Comparison of ENCODE assay signal across 8 mouse cellular contexts in the genomic region with DNA sequence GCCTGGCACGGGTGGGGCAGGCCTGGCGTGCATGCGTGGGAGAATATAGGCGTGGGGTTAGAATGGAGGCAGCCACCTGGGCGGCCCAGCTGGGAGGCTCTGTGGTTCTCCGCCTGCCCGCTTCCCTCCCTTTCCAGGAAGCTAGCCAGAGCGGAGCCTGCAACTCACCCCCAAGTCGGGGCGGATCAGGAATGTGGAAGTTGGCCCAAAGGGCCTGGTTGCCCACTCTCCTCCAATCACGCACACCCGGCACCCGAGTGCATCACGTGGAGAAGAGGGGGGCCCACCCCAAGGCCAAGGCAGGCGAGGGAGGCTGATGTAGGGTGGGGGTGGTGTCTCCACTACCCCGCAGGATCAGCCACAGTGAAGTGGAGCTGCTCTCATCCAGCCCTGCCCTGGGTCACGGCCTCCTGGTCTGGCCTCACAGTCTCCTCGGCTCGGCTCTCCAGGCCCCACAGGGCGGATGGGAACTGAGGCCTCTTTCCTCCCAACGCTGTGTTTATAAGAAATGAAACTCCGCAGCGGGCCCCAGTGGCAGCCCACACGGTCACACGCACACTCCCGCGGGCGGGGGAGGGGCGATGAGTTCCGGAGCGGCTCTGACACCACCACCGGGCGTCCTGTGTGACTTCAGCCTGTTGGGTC. TPM values are rescaled to one million over a fixed set of nuclear protein-coding genes. Genes with fewer than 3 reads are reported as not detected.
DNase-seq lines count a peak whose midpoint lies in the region; ATAC-seq and TF ChIP-seq lines count a peak whose summit lies in the region.

No protein-coding gene starts in this region.

- no peaks in the 10 kb centered on the region for H3K36me3 ChIP-seq in forebrain, embryonic 16.5 days (ENCODE audit: control insufficient read depth, insufficient read depth)
- no peaks in the 10 kb centered on the region for H3K36me3 ChIP-seq in neural tube, embryonic 15.5 days

- H3K27me3 ChIP-seq in forebrain, embryonic 16.5 days (replicated peaks; ENCODE audit: control insufficient read depth, insufficient read depth, low read length), result peaks cover 7% of the 10 kb centered on the region; the same call in 1 of the 2 replicates
- H3K27me3 ChIP-seq in neural tube, embryonic 15.5 days (replicated peaks), result peaks cover 46% of the 10 kb centered on the region

- under 1% methylated on average over 33 of the region's 33 CpGs for WGBS in forebrain, embryonic 16.5 days
- under 1% methylated on average over 32 of the region's 33 CpGs for WGBS in lung, adult 2 months
- WGBS in neural tube, embryonic 15.5 days, result 2% methylated on average over 33 of the region's 33 CpGs

- TF ChIP-seq POLR2A in lung, adult 2 months (IDR thresholded peaks at IDR 0.05; ENCODE audit: borderline replicate concordance, extremely low read depth, low read depth, low read length), result peak; percentile 94

- DNase-seq in ES-CJ7 (ENCODE audit: low read depth, low spot score), result peak; percentile 80
- DNase-seq in cerebellum, adult 18-20 months, result peak; percentile 69 to 75
- DNase-seq in heart, postnatal 36 days, result peak; percentile 91 to 95
- peak; percentile 70 to 71 for DNase-seq in layer of hippocampus, adult 2 months (ENCODE audit: low spot score in 2 of 2)
- DNase-seq in lung, adult 2 months, result peak; percentile 90
- peak; percentile 85 for DNase-seq in testis, postnatal 14 days (ENCODE audit: low spot score)

- peak overlapping the region; percentile 70 for H3K4me2 ChIP-seq in forebrain, embryonic 16.5 days (ENCODE audit: low read length)
- H3K4me2 ChIP-seq in neural tube, embryonic 15.5 days, result peak overlapping the region; percentile 68

- peak overlapping the region; percentile 55 for H3K9ac ChIP-seq in forebrain, embryonic 16.5 days (replicated peaks; ENCODE audit: low read depth, low read length)
- H3K9ac ChIP-seq in neural tube, embryonic 15.5 days (replicated peaks), result 0 out of 2 replicates have a peak overlapping the region, but pooled peaks have one; percentile 31

- TF ChIP-seq CTCF in layer of hippocampus, adult 2 months (conservative IDR thresholded peaks at IDR 0.05), result peak; percentile 69
- 0 out of 2 replicates have a peak, but pooled peaks have one; percentile 19 for TF ChIP-seq CTCF in lung, adult 2 months (IDR thresholded peaks at IDR 0.05; ENCODE audit: insufficient read depth, low read length)

- intact Hi-C loops in heart, postnatal 36 days (cut with DNase I), result loop anchor here (2.0 to 10.0 kb wide), 3 partner anchors 33 to 341 kb away; partner anchors contain the start of gene P4ha2

- H3K9me3 ChIP-seq in forebrain, embryonic 16.5 days (ENCODE audit: control insufficient read depth, low read length), result no peaks in the 10 kb centered on the region
- H3K9me3 ChIP-seq in neural tube, embryonic 15.5 days (replicated peaks), result no peaks in the 10 kb centered on the region

- H3K27ac ChIP-seq in forebrain, embryonic 16.5 days (ENCODE audit: low read length), result 0 out of 2 replicates have a peak overlapping the region, but pooled peaks have one; percentile 29
- H3K27ac ChIP-seq in layer of hippocampus, adult 2 months, result peak overlapping the region; percentile 91
- H3K27ac ChIP-seq in neural tube, embryonic 15.5 days (replicated peaks), result peak overlapping the region; percentile 69

- peak; percentile 68 for ATAC-seq in forebrain, embryonic 16.5 days
- peak; percentile 69 for ATAC-seq in neural tube, embryonic 15.5 days (ENCODE audit: low FRiP score)

- peaks cover 22% of the 10 kb centered on the region for H3K4me1 ChIP-seq in forebrain, embryonic 16.5 days (replicated peaks; ENCODE audit: control insufficient read depth, insufficient read depth, low read length)
- H3K4me1 ChIP-seq in lung, adult 2 months (ENCODE audit: control insufficient read depth, insufficient read depth, low read length), result peaks cover 18% of the 10 kb centered on the region
- peaks cover 36% of the 10 kb centered on the region for H3K4me1 ChIP-seq in neural tube, embryonic 15.5 days

- H3K4me3 ChIP-seq in forebrain, embryonic 16.5 days (replicated peaks; ENCODE audit: low read length), result peak overlapping the region; percentile 34
- peak overlapping the region; percentile 61 for H3K4me3 ChIP-seq in layer of hippocampus, adult 2 months
- peak overlapping the region; percentile 63 for H3K4me3 ChIP-seq in lung, adult 2 months (replicated peaks; ENCODE audit: extremely low read depth, low read depth, low read length)
- H3K4me3 ChIP-seq in neural tube, embryonic 15.5 days (replicated peaks), result peak overlapping the region; percentile 34

RNA-seq across cellular contexts. Expression of gene Irf1, which starts 6.2 kb away (rescaled TPM):
- 2.5 and 3.4 TPM in 2 replicates for polyA plus RNA-seq in forebrain, embryonic 16.5 days (2015; fragmentation: Nextera tagmentation; extraction: Ambion mirVana)
- total RNA-seq in heart, postnatal 36 days (2021), result 10 to 100 TPM; 18.6 to 23.6 TPM
- 10 to 100 TPM in 1 of 2 experiments, 1 to 10 TPM in 1; 9.0 to 12.4 TPM for total RNA-seq in layer of hippocampus, adult 2 months (2021)
- 130 and 190 TPM in 2 replicates for polyA plus RNA-seq in lung, adult 2 months (2012; rRNA removed)
- 3.9 and 23.3 TPM in 2 replicates for polyA plus RNA-seq in neural tube, embryonic 15.5 days (2015; fragmentation: Nextera tagmentation; extraction: Ambion mirVana)

RNA-seq across cellular contexts. Expression of gene Gm17334, which starts 9.4 kb away (rescaled TPM):
- polyA plus RNA-seq in forebrain, embryonic 16.5 days (2015; fragmentation: Nextera tagmentation; extraction: Ambion mirVana), result 0.24 TPM in 1 of 2 replicates, not detected in the other
- total RNA-seq in heart, postnatal 36 days (2021), result under 1 TPM in 1 of 2 experiments, not detected in 1; 0.60 TPM
- total RNA-seq in layer of hippocampus, adult 2 months (2021), result 1 to 10 TPM; 1.1 to 1.6 TPM
- 4.6 and 4.7 TPM in 2 replicates for polyA plus RNA-seq in lung, adult 2 months (2012; rRNA removed)
- polyA plus RNA-seq in neural tube, embryonic 15.5 days (2015; fragmentation: Nextera tagmentation; extraction: Ambion mirVana), result 0.34 TPM in 1 of 2 replicates, not detected in the other

RNA-seq across cellular contexts. Expression of gene Il5, which starts 43.0 kb away (rescaled TPM):
- polyA plus RNA-seq in forebrain, embryonic 16.5 days (2015; fragmentation: Nextera tagmentation; extraction: Ambion mirVana), result not detected in 2 replicates
- total RNA-seq in heart, postnatal 36 days (2021), result not detected
- total RNA-seq in layer of hippocampus, adult 2 months (2021), result not detected
- 0.07 and 0.14 TPM in 2 replicates for polyA plus RNA-seq in lung, adult 2 months (2012; rRNA removed)
- 0.15 TPM in 1 of 2 replicates, not detected in the other for polyA plus RNA-seq in neural tube, embryonic 15.5 days (2015; fragmentation: Nextera tagmentation; extraction: Ambion mirVana)

RNA-seq across cellular contexts. Expression of gene Rad50, which starts 56.5 kb away (rescaled TPM):
- 14.8 and 17.1 TPM in 2 replicates for polyA plus RNA-seq in forebrain, embryonic 16.5 days (2015; fragmentation: Nextera tagmentation; extraction: Ambion mirVana)
- total RNA-seq in heart, postnatal 36 days (2021), result 1 to 10 TPM; 6.9 to 8.1 TPM
- 10 to 100 TPM; 13.0 to 13.7 TPM for total RNA-seq in layer of hippocampus, adult 2 months (2021)
- polyA plus RNA-seq in lung, adult 2 months (2012; rRNA removed), result 4.3 and 6.7 TPM in 2 replicates
- polyA plus RNA-seq in neural tube, embryonic 15.5 days (2015; fragmentation: Nextera tagmentation; extraction: Ambion mirVana), result 12.1 and 19.1 TPM in 2 replicates

Comparison
In these comparisons a context has a peak if more than half of its experiments do, and no peak if none do; other contexts are left out.
1. Peak in every context shown above with its lines: DNase-seq, ATAC-seq, H3K4me3 ChIP-seq and H3K27ac ChIP-seq.
2. H3K27ac ChIP-seq: peak in every context shown above with its lines; median percentile 91 in layer of hippocampus, adult 2 months; 69 in neural tube, embryonic 15.5 days; 29 in forebrain, embryonic 16.5 days.